Mouse (Mus musculus) adrenal gland, adult (tissue): ENCODE results near the gene Krt222.
"Not testable (repeated sequence)": the region's sequence is repeated elsewhere in the genome, so short reads cannot be mapped to it uniquely, and the experiment has no call there.

Source experiments
- DNase-seq, 2 experiments: peaks; one replicate each; pipeline ENCODE4 v3.0.0; 2022 to 2023; ENCODE audit warnings: low spot score in 1 of 2; ENCODE audit not compliant: inconsistent age in 2 of 2

Krt222 gene

DNA sequence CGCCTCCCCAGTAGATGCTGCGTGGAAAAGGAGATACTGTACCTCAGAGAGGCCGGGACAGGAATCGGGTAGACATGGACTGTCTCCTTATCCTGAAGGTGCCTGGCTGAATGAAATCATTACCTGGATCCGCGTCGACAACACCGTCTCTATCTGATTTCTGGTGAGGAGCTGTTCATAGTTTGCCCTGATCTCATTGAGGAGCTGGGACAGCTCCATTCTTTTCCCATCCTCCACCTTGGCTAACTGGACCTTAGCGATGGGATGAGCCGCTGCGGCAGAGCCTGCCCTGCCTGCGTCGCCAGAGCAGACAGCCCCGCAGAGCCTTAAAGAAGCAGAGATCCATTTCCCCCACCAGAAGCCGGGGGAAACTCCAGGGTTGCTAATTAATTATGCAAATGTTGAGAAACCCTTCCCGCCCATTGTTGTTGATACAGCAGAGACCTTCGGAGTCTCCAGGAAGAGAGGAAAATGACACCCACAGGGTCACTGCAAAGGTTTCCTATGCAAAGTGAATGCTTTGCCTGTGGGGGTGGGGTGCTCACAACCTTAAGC, at the start of gene Krt222:
Gene Krt222 (minus strand): TSS at position 266 of the 555 bp plus-strand sequence.
- peak in 1 of 2 experiments; percentile 6 for DNase-seq

DNA sequence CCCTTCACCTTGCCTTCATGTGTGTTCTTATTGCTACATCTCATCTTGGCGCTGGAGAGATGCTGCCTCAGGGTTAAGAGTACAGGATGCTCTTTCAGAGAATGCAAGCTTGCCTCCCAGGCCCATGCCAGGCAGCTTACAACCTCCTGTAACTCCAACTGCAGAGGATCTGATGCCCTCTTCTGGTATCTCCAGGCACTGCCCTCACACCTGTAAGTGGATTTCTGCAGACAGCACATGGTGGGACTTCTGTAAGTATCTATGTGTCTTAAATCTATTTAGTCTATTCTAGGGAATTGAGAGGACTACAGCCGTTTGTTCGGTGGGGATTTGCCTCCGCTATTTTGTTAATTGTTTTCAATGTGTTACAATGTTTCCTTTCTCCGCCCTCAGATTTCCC, 49.0 kb upstream of the Krt222 start:
- DNase-seq = peak; percentile 24 to 75

DNA sequence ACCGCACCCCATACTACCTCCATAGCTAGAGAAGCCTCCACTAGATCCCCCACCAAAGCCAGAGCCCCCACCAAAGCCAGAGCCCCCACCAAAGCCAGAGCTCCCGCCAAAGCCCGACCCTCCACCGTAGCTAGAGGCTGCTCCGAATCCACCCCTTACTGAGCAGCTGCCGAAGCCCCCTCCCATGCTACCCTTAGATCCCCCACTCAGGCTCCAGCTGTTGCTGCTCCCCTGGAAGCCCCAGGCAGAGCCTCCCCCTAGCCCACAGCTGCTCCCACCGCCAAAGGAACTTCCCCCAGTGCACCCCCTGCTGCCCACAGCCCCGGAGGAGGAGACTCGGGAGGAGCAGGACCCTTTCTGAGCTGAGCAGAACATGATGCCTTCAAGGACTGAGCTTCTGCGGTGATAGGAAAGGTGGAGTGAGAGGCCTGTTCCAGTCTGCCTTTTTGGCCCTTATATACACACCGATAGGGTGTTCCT, 41.0 kb upstream of the Krt222 start, which contains the start of gene Krt24:
Gene Krt24 (minus strand): TSS at position 430 of the 480 bp plus-strand sequence.
- DNase-seq = no peak

- no peak for DNase-seq
Observed at GRCm38 (mm10) chr11:99284011-99284410, 40.1 kb upstream of the Krt222 start.

- no peak for DNase-seq
Observed at GRCm38 (mm10) chr11:99283334-99283733, 39.4 kb upstream of the Krt222 start.

DNA sequence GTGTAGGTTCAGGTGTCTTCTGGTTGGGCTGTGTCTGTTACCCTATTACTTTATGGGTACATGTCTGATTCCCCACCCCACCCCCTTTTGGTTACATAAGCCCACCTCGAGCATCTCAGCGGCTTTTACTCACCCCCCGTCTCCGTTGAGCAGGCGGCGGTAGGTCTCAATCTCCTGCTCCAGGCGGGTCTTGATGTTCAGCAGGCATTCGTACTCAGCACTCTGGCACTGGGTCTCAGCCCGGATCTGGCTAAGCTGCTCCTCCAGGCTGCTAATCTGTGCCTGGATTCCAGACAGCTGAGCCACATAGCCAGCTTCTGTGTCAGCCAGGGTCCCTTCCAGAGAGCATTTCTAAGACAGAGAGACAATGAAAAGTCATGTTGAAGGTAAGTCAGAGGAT, 37.2 kb upstream of the Krt222 start:
- DNase-seq = no peak

- no peak for DNase-seq
Observed at GRCm38 (mm10) chr11:99279986-99280385, 36.1 kb upstream of the Krt222 start.

- no peak for DNase-seq
Observed at GRCm38 (mm10) chr11:99276786-99277185, 32.9 kb upstream of the Krt222 start.

DNA sequence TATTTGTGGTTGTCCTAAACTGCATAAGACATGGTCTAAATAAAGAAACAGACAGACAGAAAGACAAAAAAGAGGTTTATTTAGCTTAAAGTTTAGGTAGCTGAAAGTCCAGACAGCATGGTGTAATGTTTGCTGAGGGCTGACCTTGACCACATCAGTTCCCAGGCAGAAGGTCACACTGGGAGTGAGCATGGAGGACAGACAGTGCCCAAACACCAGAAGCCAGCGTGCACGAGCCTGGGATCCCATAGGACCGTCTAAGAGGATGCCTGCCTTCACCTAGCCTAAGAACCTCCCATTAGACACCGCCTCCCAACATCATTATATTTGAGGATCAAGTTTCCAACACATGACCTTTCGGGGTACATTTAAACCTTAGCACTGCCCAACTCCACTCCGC, 31.7 kb upstream of the Krt222 start:
- no peak for DNase-seq

DNA sequence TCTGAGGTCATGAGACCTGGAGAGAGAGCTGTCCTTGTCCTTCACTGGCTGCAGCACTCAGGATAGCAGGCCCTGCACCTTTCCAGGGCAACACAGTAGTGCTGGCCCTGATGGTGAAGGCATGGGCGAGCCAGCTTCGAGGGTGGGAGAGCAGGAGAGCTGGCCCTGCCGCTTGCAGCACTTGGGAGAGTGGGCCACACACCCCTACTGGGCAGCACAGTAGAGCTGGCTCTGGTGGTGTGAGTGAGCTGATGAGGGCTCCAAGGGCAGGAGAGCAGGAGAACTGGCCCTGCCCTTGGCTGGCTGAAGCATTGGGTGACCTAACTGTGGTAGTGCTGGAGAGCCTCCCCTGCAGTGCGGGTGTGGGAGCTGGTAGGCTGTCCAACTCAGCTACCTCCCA, 28.8 kb upstream of the Krt222 start:
- peak in 1 of 2 experiments; percentile 52 for DNase-seq

DNA sequence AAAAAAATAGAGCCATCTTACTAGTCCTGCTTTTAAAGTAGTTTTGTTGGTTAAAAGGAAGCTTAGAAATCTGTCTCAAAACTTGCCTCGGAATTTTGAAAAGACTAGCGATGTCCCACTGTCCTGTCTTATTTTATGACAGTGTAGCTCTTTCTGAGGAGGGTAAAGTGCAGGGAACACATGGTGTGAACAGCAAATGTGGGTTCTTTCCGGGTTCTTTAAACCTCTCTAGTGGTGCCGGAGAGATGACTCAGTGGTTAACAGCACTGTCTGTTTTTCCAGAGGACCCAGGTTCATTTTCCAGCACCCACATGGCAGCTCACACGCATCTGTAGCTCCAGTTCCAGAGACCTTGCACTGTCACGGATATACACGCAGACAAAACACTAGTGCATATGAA, 25.3 kb upstream of the Krt222 start:
- no peak for DNase-seq

GRCm38 (mm10) chr11:99265796-99266195, 21.9 kb upstream of the Krt222 start:
- peak; percentile 20 to 46 for DNase-seq

DNA sequence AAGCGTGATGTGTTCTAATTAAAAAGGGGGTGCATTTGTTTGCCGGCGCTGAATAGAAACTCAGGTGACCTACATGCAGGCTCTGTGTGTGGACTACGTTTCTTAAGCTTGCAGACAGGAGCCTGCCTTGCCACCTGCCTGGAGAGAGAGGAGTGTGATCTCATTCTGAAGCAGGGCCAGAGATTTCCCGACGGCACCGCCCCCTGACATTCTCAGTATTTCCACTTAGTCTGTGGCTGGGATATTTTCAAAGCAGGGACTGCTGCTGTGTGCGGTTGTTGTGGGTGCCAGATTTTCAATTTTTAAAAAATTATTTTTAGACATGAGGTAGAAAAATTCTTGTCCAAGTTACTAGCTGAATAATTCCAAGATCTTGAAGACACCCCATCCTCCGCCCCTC, 21.3 kb upstream of the Krt222 start:
- peak; percentile 15 to 61 for DNase-seq

DNA sequence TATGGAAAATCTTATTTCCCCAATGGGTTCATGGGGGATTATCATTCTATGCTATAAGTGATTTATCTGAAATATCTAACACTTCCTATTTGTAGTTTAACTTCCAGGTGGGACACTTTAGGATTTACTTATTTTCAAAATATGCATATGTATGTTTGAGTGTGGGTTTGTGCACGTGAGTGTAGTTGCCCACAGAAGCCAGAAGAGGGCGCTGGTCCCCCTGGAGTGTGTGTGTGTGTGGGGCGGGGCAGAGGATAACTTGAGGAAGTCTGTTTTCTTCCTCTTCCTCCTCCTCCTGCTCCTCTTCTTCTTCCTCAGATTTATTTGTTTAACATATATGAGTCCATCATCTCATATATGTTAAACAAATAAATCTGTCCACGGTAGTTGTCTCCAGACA, 12.3 kb upstream of the Krt222 start:
- DNase-seq = no peak

- DNase-seq = no peak
Observed at GRCm38 (mm10) chr11:99255316-99255715, 11.4 kb upstream of the Krt222 start.

GRCm38 (mm10) chr11:99253893-99254292, 10.0 kb upstream of the Krt222 start:
- DNase-seq = no peak

GRCm38 (mm10) chr11:99252671-99253070, 8.8 kb upstream of the Krt222 start:
- DNase-seq = no peak

DNA sequence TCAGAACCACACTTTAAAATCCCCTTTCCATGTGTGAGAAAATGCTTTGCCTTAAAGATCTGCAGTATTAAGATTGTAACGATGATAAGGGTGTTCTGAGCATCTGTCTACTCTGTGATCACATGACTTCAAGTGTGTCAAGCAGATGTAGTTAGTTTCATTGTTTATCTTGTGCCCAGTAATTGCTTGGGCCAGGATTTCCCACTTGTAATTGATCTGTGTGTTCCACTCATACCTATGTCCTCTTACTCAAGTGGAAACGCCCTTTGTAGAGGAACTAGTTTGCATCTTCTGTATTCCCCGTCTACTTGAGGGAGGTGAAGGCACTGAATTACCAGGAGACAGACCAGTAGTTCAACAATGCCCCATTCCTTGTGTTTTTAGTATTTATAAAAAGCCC, 6.8 kb upstream of the Krt222 start:
- no peak for DNase-seq

GRCm38 (mm10) chr11:99250241-99250640, 6.4 kb upstream of the Krt222 start:
- DNase-seq = no peak

- DNase-seq = peak in 1 of 2 experiments; percentile 61
Observed at GRCm38 (mm10) chr11:99249115-99249514, 5.2 kb upstream of the Krt222 start.

GRCm38 (mm10) chr11:99247916-99248315, 4.0 kb upstream of the Krt222 start:
- DNase-seq = no peak

- not testable (repeated sequence) for DNase-seq
Observed at GRCm38 (mm10) chr11:99244519-99244918, 634 bp upstream of the Krt222 start.

DNA sequence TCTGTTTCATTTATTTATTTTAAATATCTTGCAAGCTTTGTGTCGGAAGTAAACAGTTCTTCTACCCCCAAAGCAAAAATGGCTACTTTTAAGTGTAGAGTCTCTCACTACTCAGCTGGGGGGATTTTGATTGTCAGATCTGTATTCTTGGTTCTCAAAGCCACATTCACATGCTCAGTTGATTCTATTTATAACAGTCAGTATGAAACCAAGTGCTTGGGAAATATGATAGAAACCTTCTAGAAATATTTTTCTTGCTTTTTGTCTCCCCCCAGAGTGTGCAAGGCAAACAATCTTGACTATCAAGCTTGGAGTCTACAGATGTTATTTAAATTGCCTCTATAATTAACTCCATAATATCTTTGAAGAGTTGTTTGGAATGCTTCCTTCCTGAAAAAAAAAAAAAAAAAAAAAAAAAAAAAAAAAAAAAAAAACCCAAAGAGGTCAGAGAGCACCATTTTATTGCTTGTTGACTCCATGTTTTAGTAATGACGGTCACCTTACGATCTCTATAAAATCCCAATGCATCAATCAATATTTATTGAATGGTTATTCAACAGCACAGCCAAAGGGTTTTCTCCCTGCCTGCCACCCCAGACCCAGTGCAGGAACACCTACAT, 575 bp downstream of the Krt222 start:
- no peak for DNase-seq
